Mouse (Mus musculus): ENCODE measurements around the gene Inka2.

Inka2 gene

DNA sequence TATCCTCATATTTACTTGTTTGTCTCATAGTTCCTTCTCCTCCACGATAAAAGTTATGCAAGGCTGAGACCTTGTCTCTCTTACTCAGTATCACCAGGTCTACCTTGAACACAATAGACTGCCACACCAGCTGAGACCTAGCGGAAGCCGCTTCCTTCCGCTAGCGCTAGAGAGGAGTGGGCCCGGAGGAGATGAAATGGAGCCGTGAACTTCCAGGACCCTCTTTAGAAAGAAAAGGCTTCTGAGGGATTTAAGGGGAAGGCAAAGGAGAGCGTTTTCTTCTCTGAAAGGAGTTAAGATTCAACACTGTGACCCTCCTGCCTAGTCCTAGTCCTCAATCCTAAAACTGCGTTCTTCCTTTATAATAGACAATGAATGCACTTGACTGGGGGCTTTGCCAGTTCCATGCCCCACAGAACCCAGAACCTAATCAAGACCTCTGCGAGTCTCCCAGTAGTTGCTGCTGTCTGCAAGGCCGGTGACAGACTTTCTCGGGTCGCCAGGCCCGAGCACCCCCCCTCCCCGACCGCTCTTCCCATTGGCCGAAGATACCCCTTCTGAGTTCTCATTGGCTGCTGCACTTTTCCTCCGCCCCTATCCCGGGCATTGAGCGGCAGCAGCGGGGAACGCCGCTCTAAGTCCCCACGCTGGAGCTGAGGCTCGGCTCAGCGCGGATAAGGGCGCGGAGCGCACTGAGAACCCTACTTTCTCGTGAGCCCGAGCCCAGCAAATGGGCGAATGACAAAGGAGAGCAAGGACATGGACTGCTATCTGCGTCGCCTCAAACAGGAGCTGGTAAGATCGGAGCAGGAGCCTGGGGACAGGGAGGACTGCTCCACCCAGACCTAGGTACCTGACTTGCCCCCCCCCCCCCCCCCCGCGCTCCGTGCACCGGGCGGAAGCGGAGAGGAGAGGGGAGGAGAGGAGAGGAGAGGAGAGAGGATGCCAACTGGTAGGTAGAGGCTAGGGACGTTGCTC, at the start of gene Inka2:
Gene Inka2, plus strand, starts transcription at position 569 of the 978 bp plus-strand sequence.
- DNase-seq (ENCODE audit: low spot score) = peak; percentile 25

DNA sequence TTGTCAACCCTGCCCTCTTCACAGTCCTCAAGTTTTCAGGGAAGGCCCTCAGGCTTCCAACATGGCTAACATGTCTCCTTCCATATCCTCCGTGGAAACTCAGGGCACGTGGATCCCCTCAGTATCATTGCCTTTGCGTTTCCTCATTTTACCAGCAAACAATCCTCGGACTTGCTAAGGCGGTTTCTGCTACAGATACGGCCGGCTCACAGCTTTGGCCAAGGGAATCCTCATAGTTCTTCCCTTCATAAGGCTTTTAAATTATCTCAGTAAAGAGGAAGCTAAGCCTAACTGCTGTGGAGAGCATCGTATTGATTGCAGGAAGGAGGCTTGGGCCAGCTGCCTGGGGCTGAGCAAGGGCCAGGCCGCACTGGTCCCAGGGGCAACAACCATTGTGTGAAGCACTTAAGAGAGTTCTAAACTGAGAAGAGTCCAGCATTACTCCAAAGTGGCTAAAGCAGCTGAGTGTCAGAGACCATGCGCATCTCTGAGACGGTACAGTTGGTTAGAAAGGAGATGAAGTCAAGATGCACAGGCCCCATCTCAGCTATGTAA, 49.3 kb upstream of the Inka2 start:
- DNase-seq (ENCODE audit: low spot score) = no peak

DNA sequence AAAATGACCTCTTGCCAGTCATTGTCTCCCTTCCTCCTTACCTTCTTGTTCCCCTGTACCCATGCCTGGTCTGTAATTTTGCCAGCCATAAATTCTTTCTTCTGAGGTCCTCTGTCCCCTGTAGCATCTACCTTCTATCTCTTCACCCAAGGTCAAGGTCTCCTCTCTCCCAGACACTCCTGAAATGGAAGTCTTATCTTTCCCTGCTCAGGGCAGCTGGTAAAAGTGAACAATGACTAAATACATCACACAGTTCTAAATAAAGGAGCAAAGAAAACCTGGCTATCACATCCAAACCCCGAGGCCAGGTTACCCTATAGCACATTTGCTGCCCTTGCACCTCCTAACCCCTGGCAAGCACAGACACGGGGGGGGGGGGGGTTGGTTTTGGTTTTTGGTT, 43.9 kb upstream of the Inka2 start:
- no peak for DNase-seq (ENCODE audit: low spot score)

DNA sequence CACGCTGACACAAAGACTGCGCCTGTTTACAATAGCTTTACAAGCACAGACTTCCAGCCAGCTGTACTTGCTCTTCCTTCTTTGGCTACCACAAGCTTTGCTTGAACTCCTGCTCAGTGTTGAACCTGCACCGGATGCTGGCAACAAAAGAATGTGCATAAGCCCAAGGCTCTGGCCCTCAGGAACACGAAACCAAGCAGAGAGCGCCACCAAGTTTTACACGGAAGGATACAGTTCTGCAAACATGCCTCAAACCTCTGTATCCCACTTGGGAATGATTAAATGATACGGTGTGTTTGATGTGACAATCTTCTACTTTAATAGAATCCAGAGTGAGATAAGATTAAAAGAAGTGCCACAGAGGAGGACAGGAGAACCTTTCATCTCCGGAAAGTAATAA, 41.4 kb upstream of the Inka2 start:
- no peak for DNase-seq (ENCODE audit: low spot score)

DNA sequence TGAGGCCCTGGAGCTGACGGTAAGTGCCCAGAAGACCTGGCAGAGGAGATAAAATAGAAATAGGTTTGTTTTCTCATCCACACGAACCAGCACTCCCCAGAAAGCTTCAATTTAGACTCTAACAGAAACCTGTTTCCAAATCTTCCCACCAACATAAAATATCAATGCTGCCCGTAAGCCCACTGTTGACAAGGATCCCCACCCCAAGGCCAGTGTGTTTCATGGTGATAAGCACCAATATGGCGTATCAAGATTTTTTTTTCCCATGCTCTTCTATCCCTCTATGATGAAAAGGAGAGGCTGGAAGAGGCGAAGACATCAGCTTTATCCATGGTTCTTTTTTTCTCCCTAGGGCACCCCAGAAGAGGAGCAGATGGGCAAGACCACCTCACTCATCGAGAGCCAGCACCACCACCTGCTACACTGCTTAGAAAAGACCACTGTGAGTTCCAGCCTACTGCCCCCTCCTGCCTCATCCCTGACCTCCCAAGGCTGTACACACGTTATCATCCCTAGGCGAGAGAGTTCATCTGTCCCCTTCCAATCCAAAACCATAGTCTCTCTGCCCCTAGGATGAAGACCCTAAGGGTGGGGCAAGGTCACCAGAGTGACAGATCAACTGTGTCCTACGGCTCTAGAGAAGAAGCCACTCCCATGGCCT, 39.2 kb upstream of the Inka2 start:
- no peak for DNase-seq (ENCODE audit: low spot score)

DNA sequence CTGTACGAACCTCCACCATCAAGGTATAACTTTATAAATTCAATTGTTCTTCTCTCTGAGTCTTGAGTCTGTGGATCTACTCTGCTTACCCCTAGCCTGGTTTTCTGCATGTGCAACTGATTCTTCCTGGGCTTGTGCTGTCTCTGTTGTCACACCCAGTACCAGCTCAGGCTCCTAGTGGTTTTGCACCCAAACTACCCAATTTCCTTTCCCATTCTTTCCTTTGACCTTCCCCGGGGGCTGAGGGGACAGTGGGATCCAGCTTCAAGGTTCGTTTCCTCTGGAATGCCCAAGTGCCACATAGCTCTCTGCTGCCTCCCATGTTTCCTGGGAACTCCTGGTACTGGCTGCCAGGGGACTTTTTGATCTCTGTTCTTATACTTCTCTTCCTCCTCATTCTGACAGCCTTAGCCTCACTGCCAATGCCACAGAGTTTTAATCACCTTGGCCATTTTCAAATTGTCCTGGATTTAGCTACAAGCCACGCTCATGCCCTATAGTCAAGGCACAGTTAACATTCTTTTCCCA, 37.3 kb upstream of the Inka2 start:
- DNase-seq (ENCODE audit: low spot score) = no peak

DNA sequence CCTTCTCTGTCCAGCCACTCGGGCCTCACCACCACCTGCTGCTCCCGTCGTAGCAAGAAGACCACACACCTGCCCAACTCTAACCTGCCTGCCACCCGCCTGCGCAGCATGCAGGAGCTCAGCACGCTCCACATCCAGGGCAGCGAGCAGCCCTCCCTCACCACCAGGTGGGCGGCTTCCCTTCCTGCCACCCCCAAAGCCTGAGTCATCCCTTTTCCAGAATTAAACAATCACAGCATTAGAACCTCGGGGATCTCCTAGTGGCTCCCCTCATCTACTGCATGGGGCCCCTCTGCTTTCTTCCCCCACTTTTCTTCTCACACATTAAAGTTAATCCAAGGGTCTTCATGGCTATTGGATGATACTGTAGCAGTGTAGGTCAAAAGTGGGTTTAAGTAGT, 36.2 kb upstream of the Inka2 start:
- DNase-seq (ENCODE audit: low spot score) = no peak

DNA sequence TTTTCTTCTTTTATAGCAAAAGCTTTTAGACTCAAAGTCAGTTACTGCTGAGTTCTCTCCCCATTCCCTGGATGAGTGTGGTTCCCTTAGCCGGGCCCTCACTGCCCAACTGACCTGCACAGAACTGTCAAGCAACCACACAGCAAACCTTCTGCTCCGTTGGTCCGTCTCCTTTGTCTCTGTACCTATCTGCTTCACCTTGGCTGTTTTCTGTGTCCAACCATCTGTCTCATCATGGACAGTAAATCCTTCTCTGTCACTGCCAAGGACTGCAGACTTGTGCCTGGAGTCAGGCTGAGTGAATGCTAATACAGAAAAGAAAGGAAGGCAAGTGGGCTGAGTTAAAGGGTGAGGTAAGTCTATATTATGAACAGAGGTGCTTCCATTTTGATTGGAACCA, 34.6 kb upstream of the Inka2 start:
- DNase-seq (ENCODE audit: low spot score) = no peak

DNA sequence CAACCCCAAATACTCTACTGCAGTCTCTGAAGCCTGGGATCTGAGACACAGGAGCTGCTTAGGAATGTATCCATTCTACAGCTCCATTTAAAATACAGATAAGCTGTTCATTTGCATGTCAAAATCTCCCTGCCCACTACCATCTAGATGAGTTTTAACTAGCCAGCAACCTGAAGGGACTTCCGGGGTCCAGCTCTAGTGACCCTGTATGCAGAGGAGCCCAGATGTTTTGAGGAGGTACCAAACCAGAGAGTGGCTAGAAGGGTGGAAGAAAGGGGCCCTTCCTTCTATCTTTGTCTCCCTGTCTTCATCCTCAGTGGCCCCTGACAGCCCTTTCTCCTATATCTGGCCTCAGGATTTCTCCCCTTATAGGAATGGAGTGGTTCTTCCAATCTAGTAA, 33.6 kb upstream of the Inka2 start:
- DNase-seq (ENCODE audit: low spot score) = no peak

DNA sequence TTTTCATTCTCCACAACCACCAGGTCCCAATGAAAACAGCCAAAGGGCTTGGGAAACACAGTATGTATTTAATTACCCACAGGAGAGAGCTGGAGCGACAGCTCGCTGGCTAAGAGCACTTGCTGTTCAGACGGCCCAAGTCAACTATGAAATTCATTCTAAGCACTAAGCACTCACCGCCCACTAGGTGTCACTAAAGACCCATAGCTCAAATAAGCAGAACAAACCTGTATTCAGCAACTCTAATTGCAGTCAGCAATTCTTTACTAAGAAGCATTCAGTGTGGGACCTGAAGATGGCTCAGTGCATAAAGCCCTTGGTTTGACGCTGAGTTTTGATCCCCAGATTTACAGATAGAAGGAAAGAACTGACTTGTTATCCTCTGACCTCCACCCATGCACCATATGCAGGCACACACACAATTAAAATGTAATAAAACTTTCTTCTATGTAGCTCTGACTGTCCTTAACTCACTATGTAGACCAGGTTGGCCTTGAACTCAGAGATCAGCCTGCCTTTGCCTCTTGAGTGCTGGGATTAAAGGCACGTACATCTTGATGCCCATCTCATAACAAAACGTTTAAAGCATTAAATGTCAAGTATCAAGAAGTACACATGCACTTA, 29.7 kb upstream of the Inka2 start:
- DNase-seq (ENCODE audit: low spot score) = no peak

DNA sequence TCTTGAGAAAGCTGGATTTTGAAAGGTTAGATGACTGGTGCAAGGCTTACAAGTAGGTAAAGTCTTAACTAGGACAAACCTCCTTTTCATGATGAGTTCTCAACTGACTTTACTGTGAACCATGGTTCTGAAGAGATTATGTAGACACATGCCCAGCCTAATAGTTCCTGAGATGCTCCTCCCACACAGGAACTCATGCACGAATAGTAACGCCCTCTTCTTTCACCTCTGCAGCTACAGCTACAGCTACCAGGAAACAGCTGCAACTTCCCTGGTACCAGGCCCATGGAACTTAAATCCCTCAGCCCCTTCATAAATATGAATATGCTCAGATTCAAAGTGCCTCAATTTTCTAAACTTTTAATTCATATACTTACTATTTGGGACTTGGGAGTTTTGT, 28.5 kb upstream of the Inka2 start:
- no peak for DNase-seq (ENCODE audit: low spot score)

DNA sequence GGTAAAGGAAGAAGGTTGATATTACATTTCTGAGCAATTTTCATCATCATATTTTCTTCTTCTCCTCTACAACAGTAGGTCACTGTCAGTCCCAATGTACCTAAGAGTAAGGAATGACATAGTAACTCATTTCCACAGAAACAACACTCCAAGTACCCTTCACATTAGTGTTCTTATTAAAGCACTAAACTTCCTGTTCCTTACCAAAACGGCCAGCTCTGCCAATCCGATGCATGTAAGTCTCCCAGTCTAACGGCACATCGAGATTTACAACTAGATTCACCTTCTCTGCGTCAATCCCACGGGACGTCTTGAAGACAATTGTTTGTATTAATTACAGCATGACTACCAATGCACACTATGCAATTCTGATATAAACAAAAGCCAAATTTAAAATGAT, 24.1 kb upstream of the Inka2 start:
- no peak for DNase-seq (ENCODE audit: low spot score)

DNA sequence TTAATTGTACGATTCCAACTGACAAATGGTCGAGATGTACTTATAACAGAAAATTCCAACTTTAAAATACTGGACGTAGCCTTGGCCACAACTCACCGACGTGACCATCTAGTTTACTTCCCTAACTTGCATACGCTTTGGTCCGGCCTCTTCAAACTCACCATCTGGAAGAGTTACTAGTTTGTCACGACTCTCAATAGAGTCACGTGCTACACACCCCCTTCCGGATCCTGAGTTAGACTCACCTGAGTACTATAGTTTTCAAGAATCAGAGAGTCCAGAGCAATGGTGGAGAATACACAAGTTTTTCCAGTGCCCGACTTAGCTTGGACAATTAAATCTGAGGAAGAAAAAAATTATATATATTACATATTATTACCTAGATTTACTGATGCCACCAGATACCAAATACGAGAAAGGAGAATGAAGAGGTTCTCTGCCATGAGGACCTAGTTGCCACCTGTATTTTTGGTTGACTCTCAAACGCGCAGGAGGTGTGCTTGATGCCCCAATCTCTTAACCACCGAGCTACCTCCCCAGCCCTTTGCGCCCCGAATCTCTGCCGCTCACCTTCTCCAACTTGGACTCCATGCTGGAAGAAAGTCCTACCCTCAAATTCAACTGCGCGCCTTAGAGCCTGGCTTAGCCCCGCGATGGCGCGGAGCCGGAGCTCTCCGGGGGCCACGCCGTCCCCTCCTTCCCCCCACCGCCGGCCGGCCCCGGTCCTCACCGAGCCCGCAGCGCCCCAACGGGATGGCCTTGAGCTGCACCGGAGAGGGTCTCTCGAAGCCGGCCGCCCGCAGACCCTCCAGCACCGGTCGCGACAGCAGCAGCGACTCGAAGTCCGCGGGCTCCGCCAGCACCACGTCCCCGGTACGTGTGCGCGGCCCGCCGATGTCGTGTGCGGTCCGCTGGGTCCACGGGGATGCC, 17.7 kb upstream of the Inka2 start:
- no peak for DNase-seq (ENCODE audit: low spot score)

DNA sequence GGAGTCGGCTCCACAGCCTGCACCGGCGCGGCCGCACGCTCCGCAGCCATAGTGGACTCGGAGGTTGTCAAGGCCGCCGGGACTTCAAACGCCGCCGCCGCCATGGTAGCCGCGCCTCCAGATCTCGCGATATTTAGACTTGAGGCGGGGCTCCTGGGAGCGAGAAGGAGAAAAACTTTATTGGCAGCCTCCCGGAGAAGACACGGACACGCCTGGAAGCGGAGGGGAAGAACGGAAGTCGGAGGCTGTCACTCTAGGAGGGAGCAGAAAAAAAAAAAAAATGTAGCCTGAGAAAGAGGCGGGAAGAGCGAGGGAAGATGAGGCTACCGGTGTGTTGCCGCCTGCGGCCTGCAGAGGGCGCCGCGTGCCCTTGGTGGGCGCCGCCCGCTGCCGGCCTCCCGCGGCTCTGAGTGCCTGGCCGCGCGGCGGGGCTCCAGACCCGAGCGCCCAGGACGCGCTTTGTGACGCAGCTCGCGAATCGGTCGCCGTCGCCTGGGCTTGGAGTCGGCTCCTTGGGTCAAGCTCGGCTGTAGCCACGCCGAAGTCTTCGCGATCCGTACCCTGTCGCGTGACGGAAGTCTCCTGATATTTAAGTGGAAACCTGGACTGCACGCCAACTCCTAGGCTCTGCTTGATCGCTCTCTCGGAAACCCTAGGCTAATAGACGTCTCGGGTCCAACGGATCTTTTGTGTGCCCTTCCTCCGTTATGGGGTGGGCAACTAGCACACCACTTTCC, 16.9 kb upstream of the Inka2 start, which contains the start of gene Ddx20:
Gene Ddx20, minus strand, starts transcription at position 251 of the 737 bp plus-strand sequence.
- peak; percentile 79 for DNase-seq (ENCODE audit: low spot score)

DNA sequence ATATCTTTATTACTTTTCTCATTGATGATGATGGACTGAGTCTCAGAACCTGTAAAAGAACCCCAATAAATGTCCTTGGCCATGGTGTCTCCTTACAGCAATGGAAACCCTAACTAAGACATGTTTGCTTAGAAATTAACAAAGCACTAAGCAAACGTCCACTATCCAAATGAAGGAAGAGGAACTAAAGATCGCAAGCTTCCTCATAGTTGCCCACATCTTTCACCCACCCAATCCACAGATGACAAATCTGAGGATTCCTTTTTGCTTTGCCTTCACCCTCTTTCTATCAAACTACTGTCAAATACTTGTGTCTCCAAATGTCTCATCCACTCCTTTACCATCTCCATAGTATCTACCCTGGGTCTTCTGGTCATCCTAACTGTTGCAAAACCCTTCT, 15.9 kb upstream of the Inka2 start:
- DNase-seq (ENCODE audit: low spot score) = no peak

DNA sequence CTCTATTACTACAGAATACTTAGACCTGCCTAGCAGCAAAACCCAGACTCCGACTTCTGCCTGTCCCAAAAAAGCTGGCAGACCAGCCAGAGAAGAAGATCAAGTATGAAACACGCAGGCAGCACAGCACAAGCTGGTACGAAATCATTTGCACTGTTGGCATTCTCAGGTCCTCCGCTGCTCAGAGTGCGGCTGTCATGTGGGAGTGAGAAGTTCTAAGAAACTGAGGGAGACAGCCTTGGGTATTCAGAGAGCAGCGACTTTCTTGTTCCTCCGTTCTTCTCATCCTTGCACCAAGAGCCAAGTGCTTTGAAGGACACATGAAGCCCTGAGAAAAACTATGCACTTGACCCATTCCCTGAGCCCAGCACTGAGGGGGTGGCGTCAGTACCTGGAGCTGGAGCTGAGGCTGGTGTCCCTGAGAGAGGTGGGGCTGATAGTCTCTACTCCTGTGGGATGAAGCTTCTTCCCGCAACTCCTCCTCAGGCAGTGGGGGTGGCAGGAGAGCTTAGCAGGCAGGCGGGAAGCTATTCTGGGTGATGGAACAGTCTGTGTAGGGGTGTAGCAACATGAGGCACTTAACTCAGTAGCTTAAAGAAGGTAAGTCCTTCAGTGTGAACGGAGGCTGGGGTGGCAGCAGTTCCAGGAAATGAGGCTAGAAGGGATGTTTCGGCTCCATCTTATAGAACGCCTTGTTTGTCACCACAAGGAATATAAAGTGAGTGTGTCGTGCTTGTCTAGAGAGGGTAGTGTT, 10.9 kb upstream of the Inka2 start:
- no peak for DNase-seq (ENCODE audit: low spot score)

DNA sequence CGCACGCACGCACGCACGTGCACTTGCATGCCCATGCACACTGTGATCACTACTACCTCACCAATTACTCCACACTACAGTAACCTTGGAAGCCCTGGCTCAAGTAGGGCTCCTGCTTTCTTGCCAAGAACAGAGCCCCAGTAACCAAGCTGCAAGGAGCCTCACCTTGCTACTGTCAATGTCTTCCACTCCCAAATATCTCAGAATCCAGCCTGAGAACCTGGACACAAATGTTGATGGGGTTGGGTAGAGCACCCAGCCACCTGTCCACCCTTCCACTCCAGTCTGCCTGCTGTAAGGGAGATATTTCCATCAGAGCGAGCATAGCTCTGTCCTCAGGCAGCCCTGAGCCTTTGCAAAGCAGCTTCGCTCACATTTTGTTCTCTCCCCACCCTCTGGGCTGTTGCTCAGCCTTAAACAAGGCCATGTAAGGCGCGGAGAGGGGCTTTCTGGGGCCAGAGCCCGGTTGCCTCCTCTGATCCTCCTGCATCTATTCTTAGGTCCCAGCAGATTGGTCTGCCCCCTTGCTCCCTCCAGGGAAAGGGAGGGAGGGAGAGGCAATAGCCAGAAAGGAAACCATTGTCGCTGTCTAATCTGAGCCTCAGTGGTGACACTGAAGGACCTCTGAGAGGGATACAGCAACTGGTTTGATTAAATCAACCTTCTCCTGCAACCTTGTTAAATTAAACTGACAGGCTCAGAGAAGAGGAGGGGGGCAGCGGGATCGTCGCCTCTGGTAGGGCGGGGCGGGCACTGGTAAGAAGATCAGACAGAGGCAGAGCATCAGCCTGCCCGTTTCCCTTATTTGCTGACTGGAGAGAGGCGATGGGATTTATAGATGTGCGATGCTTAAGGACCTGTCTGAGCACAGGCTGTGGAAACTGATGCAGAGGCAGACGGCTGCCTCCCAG, 8.7 kb upstream of the Inka2 start:
- DNase-seq (ENCODE audit: low spot score) = no peak

DNA sequence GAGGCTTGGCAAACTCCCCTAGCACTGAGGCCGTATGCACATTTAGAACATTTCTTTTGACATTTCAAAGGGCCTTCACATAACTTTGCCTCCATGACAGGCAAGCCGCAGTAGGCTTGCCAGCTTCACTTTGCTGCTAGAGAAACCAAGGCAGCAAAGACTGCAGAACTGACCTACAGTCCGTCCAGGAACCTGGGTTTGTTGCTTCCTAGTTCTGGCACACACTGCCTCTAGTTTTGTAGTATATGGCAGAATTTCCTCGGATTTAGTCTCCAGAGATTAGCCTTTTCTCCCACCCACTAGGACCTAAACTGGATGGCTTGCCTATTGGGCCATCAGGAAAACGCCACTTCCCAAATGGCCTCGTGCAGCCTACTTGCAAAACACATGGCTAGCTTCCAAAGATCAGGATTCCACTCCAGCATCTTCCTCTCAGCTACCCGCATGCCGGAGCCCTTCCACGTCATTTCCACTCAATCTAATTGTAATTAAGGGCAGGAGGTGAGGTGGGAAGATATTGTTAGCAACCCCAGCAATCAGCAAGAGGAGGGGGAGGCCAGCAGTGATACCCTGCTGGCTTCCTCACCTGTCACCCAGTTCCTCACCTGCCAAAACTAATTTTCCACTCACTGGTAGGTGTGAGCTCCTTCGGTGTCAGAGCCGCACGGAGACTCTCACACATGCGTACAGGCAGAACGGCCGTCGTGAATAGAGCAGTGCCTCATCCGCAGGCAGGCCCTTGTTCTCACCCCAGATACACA, 7.8 kb upstream of the Inka2 start:
- DNase-seq (ENCODE audit: low spot score) = no peak
